Mouse (Mus musculus) testis, adult 2 months (tissue): Measurements from ENCODE around the gene Oas1d.
"Not testable (repeated sequence)": the region's sequence is repeated elsewhere in the genome, so short reads cannot be mapped to it uniquely, and the experiment has no call there.

Source experiments
- CTCF ChIP-seq: fragments of 200-500 bp; IDR thresholded peaks from 2 replicates; pipeline ENCODE4 v1.5.1; 2012; ENCODE audit warnings: low read depth, mild to moderate bottlenecking, inconsistent platforms, low read length, moderate library complexity; ENCODE audit not compliant: control insufficient read depth, insufficient read depth, insufficient replicate concordance
- POLR2A ChIP-seq: fragments of 200-500 bp; IDR thresholded peaks from 2 replicates; pipeline ENCODE4 v1.6.1; 2012; ENCODE audit warnings: low read depth, mild to moderate bottlenecking, inconsistent platforms, low read length, moderate library complexity; ENCODE audit not compliant: control insufficient read depth

DNA sequence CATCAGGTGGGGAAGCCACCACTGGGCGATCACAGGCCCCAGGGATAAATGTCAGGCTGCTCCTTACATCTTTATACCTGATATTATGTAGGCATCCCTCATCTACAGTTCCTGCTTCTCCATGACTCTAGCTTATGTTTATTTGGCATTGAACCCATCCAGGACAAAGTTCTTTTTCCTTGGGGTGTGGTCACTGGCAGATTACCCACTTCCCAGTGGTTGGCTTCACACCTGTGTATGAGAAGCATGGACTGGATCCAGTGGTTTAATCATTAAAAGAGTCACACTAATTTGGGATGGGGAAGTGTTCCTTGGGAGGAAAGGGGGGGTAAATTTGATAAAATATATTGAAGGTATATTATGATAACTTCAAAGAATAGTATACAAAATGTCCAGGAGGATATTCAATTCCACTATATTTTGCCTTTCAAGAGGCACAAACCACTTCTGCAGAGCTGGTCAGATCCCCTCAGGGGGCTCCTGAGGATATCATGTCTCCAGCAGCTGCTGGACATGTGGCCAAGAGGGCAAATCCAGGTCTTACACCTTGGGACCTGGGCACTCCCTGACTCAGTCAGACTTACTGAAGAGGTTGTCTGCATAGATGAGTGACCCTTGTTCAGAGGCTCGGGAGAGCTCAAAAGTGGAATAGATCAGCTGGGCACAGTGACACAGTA is 22.6 kb upstream of the Oas1d start:
- TF ChIP-seq CTCF, POLR2A: not testable (repeated sequence)
